Comparison of ENCODE assay signal across 8 mouse cellular contexts in the genomic region with DNA sequence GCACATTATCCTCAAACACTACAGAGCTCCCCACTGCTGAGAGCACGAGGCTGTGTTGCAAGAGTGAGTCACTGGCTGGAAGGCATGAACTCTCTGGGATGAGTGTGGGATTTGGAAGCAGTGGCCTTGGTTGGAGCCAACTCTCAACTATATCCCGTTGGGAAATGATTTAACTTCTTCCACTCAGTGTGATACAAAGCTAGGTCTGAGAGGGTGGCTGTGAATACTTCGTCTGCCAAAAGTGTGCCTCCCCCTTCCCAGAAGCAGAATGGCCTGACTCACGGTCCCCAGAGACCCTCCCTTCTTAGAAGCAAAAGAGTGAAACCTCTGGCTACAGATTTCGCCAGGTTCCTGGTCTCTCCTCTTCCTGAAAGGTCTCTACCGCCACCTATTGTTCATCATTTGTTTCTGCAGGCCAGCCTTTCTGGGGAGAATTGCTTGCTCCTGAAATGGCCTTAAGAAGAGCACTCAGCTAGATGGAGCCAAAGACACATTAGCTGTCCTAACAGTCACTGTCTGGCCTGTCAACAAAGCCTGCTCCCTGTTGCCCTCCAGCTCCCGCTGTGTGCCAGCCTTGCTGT. TPM values are rescaled to one million over a fixed set of nuclear protein-coding genes. Genes with fewer than 3 reads are reported as not detected.
DNase-seq lines count a peak whose midpoint lies in the region; ATAC-seq and TF ChIP-seq lines count a peak whose summit lies in the region.

No protein-coding gene starts in this region.

- ATAC-seq in limb, embryonic 14.5 days (ENCODE audit: low FRiP score, low read depth): peak; percentile 82
- ATAC-seq in midbrain, embryonic 16.5 days: peak; percentile 87
- ATAC-seq in stomach, embryonic 16.5 days (ENCODE audit: insufficient read depth, low FRiP score): peak; percentile 80

- no peaks in the 10 kb centered on the region for H3K36me3 ChIP-seq in heart, embryonic 10.5 days
- no peaks in the 10 kb centered on the region for H3K36me3 ChIP-seq in limb, embryonic 14.5 days (ENCODE audit: control insufficient read depth, insufficient read depth, low read length)
- no peaks in the 10 kb centered on the region for H3K36me3 ChIP-seq in midbrain, embryonic 16.5 days (ENCODE audit: control insufficient read depth, insufficient read depth, low read length)
- H3K36me3 ChIP-seq in stomach, embryonic 16.5 days (ENCODE audit: control insufficient read depth, insufficient read depth, low read length): no peaks in the 10 kb centered on the region

- peaks cover 16% of the 10 kb centered on the region; the same call in 1 of the 2 replicates for H3K27me3 ChIP-seq in heart, embryonic 10.5 days (ENCODE audit: insufficient read depth, poor library complexity, severe bottlenecking)
- no peaks in the 10 kb centered on the region for H3K27me3 ChIP-seq in limb, embryonic 14.5 days (ENCODE audit: control insufficient read depth, insufficient read depth, low read length)
- H3K27me3 ChIP-seq in midbrain, embryonic 16.5 days (ENCODE audit: control insufficient read depth, insufficient read depth, low read depth, low read length): no peaks in the 10 kb centered on the region
- H3K27me3 ChIP-seq in stomach, embryonic 16.5 days (ENCODE audit: control insufficient read depth, insufficient read depth, low read length): no peaks in the 10 kb centered on the region

- WGBS in heart, embryonic 10.5 days: 9% methylated on average over 7 of the region's 7 CpGs
- 13% methylated on average over 7 of the region's 7 CpGs for WGBS in limb, embryonic 14.5 days
- 11% methylated on average over 7 of the region's 7 CpGs for WGBS in midbrain, embryonic 16.5 days
- 7% methylated on average over 7 of the region's 7 CpGs for WGBS in stomach, embryonic 16.5 days

- no peak overlapping the region for H3K4me2 ChIP-seq in limb, embryonic 14.5 days (replicated peaks; ENCODE audit: low read depth, low read length, severe bottlenecking)
- no peak overlapping the region for H3K4me2 ChIP-seq in midbrain, embryonic 16.5 days (ENCODE audit: low read length)
- peak overlapping the region; percentile 48 for H3K4me2 ChIP-seq in stomach, embryonic 16.5 days (ENCODE audit: low read depth, low read length)

- no peak overlapping the region for H3K9ac ChIP-seq in limb, embryonic 14.5 days (ENCODE audit: low read depth, low read length, severe bottlenecking)
- H3K9ac ChIP-seq in midbrain, embryonic 16.5 days (ENCODE audit: low read depth, low read length): no peak overlapping the region
- no peak overlapping the region for H3K9ac ChIP-seq in stomach, embryonic 16.5 days (ENCODE audit: low read length)

- DNase-seq in 3T3-L1 (ENCODE audit: low read depth, low spot score): peak; percentile 100
- DNase-seq in adrenal gland, postnatal 36 days: peak; percentile 84 to 86
- no peak for DNase-seq in heart, embryonic 10.5 days (ENCODE audit: low spot score)
- DNase-seq in kidney, adult 9 months: peak; percentile 80
- peak; percentile 90 for DNase-seq in limb, embryonic 14.5 days (ENCODE audit: low spot score)

- no peak overlapping the region; the same call in 1 of the 2 replicates for H3K27ac ChIP-seq in embryonic fibroblast, embryonic 13.5 days (ENCODE audit: insufficient read depth, low read length)
- H3K27ac ChIP-seq in heart, embryonic 10.5 days: no peak overlapping the region
- no peak overlapping the region for H3K27ac ChIP-seq in limb, embryonic 14.5 days (replicated peaks; ENCODE audit: low read depth, low read length)
- H3K27ac ChIP-seq in midbrain, embryonic 16.5 days (ENCODE audit: low read length): no peak overlapping the region
- no peak overlapping the region for H3K27ac ChIP-seq in stomach, embryonic 16.5 days (ENCODE audit: low read length)

- no peaks in the 10 kb centered on the region for H3K9me3 ChIP-seq in heart, embryonic 10.5 days
- no peaks in the 10 kb centered on the region for H3K9me3 ChIP-seq in limb, embryonic 14.5 days (ENCODE audit: control insufficient read depth, low read length)
- H3K9me3 ChIP-seq in midbrain, embryonic 16.5 days (replicated peaks; ENCODE audit: control insufficient read depth, low read length, poor library complexity, severe bottlenecking): no peaks in the 10 kb centered on the region
- no peaks in the 10 kb centered on the region for H3K9me3 ChIP-seq in stomach, embryonic 16.5 days (replicated peaks; ENCODE audit: control insufficient read depth, low read length)

- no peak overlapping the region for H3K4me3 ChIP-seq in embryonic fibroblast, embryonic 13.5 days (ENCODE audit: insufficient read depth, low read length)
- 0 out of 2 replicates have a peak overlapping the region, but pooled peaks have one; percentile 17 for H3K4me3 ChIP-seq in heart, embryonic 10.5 days
- H3K4me3 ChIP-seq in limb, embryonic 14.5 days (replicated peaks; ENCODE audit: low read length): no peak overlapping the region
- H3K4me3 ChIP-seq in midbrain, embryonic 16.5 days (ENCODE audit: low read depth, low read length): no peak overlapping the region
- peak overlapping the region; percentile 29 for H3K4me3 ChIP-seq in stomach, embryonic 16.5 days (replicated peaks; ENCODE audit: low read length)

- H3K4me1 ChIP-seq in embryonic fibroblast, embryonic 13.5 days (ENCODE audit: control insufficient read depth, insufficient read depth, low read length): peaks cover 6% of the 10 kb centered on the region
- peaks cover 3% of the 10 kb centered on the region; the same call in 1 of the 2 replicates for H3K4me1 ChIP-seq in heart, embryonic 10.5 days
- no peaks in the 10 kb centered on the region for H3K4me1 ChIP-seq in limb, embryonic 14.5 days (ENCODE audit: control insufficient read depth, insufficient read depth, low read length)
- peaks cover 2% of the 10 kb centered on the region; the same call in 1 of the 2 replicates for H3K4me1 ChIP-seq in midbrain, embryonic 16.5 days (ENCODE audit: control insufficient read depth, insufficient read depth, low read length)
- H3K4me1 ChIP-seq in stomach, embryonic 16.5 days (ENCODE audit: control insufficient read depth, insufficient read depth, low read length): 0 out of 2 replicates have a peak, but pooled peaks cover 3% of the 10 kb centered on the region

- peak; percentile 29; the same call in 1 of the 2 replicates for TF ChIP-seq CTCF in embryonic fibroblast, embryonic 13.5 days (IDR thresholded peaks at IDR 0.05; ENCODE audit: borderline replicate concordance, insufficient read depth, low read length)

- TF ChIP-seq POLR2A in embryonic fibroblast, embryonic 13.5 days (IDR thresholded peaks at IDR 0.05; ENCODE audit: low read depth, low read length): no peak
- TF ChIP-seq POLR2A in limb, embryonic 14.5 days (IDR thresholded peaks at IDR 0.05; ENCODE audit: borderline replicate concordance, extremely low read depth, insufficient read depth, insufficient read length): no peak

RNA-seq across cellular contexts. Expression of a gene that starts 24.2 kb away (rescaled TPM):
- 10 to 100 TPM; 38.6 to 45.9 TPM for total RNA-seq in adrenal gland, postnatal 36 days (2021)
- polyA plus RNA-seq in embryonic fibroblast, embryonic 13.5 days (2011; ENCODE audit: insufficient read length, low read depth, missing spikeins): 36.7 and 40.4 TPM in 2 replicates
- polyA plus RNA-seq in heart, embryonic 10.5 days (2016; fragmentation: Nextera tagmentation; extraction: Ambion mirVana): 58.3 and 86.8 TPM in 2 replicates
- 57.4 and 68.3 TPM in 2 replicates for polyA plus RNA-seq in limb, embryonic 14.5 days (2012; rRNA removed)
- polyA plus RNA-seq in limb, embryonic 14.5 days (2014; fragmentation: Nextera tagmentation; extraction: Ambion mirVana): 36.7 and 42.6 TPM in 2 replicates
- 92.3 and 97.8 TPM in 2 replicates for polyA plus RNA-seq in midbrain, embryonic 16.5 days (2015; fragmentation: Nextera tagmentation; extraction: Ambion mirVana)
- 40.0 and 44.6 TPM in 2 replicates for polyA plus RNA-seq in stomach, embryonic 16.5 days (2015; fragmentation: Nextera tagmentation; extraction: Ambion mirVana)

Comparison
In these comparisons a context has a peak if more than half of its experiments do, and no peak if none do; other contexts are left out.
1. H3K4me3 ChIP-seq: peak in heart, embryonic 10.5 days (single experiment) and stomach, embryonic 16.5 days (single experiment); none in embryonic fibroblast, embryonic 13.5 days (single experiment), limb, embryonic 14.5 days (single experiment) and midbrain, embryonic 16.5 days (single experiment).
2. Peak in every context shown above with its lines, with median percentiles within 50 percentile points of each other: ATAC-seq.